Mouse (Mus musculus): ENCODE data around the gene AI837181.
"Not testable (repeated sequence)": the region's sequence is repeated elsewhere in the genome, so short reads cannot be mapped to it uniquely, and the experiment has no call there.

The AI837181 gene

DNA sequence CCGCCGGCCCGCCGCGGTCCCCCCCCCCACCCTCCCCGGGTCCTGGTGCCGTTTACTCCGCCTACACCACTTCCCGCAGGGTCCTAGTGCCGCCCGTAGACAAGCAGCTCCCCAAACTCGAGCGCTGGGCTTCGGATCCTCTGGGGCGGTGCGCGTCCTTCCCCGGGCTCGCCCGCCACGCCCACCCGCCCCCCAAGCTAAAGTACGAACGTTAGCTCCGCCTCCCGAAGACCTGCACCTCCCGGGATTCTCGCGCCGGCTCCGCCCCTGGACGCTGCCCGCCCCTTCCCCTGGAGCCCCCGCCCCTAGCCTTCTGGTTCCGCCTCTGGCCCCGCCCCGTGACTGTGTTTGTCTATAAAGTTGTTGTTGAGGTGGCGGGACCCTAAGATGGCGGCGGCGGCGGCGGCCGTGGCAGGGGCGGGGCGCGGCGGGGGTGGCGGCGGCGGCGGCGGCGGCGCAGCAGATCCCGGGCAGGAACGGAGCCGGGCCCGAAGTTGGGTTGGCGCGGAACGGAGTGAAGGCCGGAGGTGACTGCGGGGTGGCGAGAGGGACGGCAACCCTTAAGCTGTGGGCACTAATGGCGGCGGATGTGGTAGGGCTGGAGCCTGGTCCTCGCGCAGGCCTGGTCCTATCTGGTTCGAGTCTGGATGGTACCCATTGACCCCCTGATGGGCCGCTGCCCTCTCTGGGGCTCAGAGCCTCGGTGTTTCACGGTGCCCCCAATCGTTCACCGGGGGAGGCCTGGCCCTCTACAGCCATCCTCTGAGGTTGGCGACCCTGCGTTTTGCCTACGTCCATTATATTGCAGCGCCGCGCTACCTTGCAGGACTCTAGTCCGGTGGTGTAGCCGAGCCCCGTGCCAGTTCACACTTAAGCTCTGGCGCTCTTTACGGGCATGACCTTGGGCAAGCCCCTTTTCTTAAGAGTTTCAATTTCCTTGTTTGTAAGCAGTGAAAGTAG, at the start of gene AI837181, which contains the start of gene Drap1:
Gene AI837181, plus strand, starts transcription at position 363 of the 960 bp plus-strand sequence.
Gene Drap1, minus strand, starts transcription at position 198 of the 960 bp plus-strand sequence.
- DNase-seq (ENCODE audit: low spot score in 2 of 2): peak; percentile 82 to 89

GRCm38 (mm10) chr19:5377446-5377845, 47.5 kb upstream of the AI837181 start:
- no peak for DNase-seq (ENCODE audit: low spot score in 2 of 2)

- DNase-seq (ENCODE audit: low spot score in 2 of 2): no peak
These were observed 41.6 kb upstream of the AI837181 start for GRCm38 (mm10) chr19:5383326-5383725.

GRCm38 (mm10) chr19:5384715-5385114, 40.2 kb upstream of the AI837181 start:
- DNase-seq (ENCODE audit: low spot score in 2 of 2): no peak

DNA sequence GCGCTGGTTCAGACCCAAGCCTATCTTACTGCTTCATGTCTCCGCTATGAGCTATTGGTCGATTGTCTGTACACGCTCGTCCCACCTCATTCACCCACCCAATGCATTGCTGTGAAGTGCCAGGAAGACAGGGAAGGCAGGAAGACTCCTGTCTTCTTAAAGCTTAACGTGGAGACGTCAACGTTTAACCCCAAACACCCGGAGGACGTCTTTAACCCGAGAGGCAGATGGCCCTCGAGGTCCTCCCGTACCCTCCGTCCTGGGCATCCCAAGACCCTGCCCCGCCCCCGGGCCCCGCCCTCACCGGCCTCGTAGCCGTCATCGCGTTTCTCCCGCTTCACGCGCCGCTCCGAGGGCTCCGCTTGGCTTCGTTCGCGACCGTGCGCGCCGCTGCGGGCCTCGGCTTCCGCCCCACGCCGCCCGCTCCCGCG, 36.9 kb upstream of the AI837181 start:
- DNase-seq (ENCODE audit: low spot score in 2 of 2): peak in 1 of 2 experiments; percentile 17

GRCm38 (mm10) chr19:5388588-5389242, 36.2 kb upstream of the AI837181 start, which contains the start of gene Sart1:
Sart1 (minus strand) TSS chr19:5388703.
- peak; percentile 90 to 94 for DNase-seq (ENCODE audit: low spot score in 2 of 2)

GRCm38 (mm10) chr19:5389647-5390046, 35.3 kb upstream of the AI837181 start:
- no peak for DNase-seq (ENCODE audit: low spot score in 2 of 2)

DNA sequence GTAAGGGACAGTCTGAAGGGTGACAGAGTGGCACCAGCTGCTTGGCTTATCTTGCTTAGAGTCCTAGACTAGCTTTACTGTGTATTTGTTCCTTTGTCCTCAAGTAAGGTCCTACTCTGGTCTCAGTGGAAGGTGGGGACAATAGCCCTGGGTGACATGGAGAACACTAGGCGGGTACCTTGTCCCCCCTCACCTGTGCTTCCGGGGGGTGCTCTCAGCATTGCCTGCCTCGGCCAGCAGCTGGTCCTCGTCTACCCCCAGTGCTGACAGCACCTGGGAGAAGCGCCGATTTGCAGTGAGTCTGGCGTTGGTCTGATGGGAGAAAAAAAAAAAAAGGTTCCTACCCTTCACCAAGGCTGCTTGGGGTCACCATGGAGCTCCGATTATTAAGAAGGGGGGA, 34.5 kb upstream of the AI837181 start:
- no peak for DNase-seq (ENCODE audit: low spot score in 2 of 2)

GRCm38 (mm10) chr19:5392892-5393291, 32.1 kb upstream of the AI837181 start:
- peak in 1 of 2 experiments; percentile 17 for DNase-seq (ENCODE audit: low spot score in 2 of 2)

GRCm38 (mm10) chr19:5394168-5394567, 30.8 kb upstream of the AI837181 start:
- DNase-seq (ENCODE audit: low spot score in 2 of 2): no peak

DNA sequence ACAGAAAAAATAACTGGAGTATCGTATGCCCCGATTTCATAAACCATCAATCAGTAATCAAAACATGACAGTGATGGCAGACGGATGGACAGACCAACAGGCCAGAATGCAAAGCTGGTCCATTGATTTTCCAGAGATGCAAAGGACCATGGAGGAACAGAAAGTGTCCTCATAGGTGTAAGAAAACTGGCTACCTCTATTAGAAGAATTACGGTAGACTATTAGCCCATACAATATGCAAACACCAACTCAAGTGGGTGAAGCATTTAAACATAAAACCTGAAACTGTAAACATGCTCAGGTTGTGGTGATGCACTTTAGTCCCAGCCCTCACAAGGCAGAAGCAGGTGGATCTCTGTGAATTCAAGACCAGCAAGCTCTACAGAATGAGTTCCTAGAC, 29.6 kb upstream of the AI837181 start:
- no peak for DNase-seq (ENCODE audit: low spot score in 2 of 2)

GRCm38 (mm10) chr19:5401073-5401472, 23.9 kb upstream of the AI837181 start:
- not testable (repeated sequence) for DNase-seq (ENCODE audit: low spot score in 2 of 2)

DNA sequence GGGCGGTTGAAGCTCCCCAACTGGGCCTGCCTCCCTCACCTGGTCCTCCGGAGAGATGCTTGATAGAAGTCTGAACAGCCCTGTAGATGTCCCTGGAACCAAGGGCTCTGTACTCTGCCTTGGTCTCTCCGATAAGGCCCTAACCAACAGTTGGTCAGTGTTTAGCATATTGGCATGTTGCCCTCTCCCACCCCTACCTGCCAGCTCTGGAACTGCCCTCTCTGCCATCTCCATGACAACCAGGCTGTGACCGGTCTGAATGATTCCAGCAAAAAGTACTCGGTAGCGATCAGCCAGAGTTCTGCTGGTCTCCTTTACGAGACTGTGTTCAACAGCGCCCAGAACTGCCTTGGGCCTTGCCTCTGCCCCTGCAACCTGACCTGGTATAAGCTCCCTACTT, 22.7 kb upstream of the AI837181 start, which contains the start of gene Tsga10ip:
Gene Tsga10ip, minus strand, starts transcription at position 234 of the 400 bp plus-strand sequence.
- DNase-seq (ENCODE audit: low spot score in 2 of 2): no peak

GRCm38 (mm10) chr19:5405924-5406323, 19.0 kb upstream of the AI837181 start:
- DNase-seq (ENCODE audit: low spot score in 2 of 2): no peak

DNA sequence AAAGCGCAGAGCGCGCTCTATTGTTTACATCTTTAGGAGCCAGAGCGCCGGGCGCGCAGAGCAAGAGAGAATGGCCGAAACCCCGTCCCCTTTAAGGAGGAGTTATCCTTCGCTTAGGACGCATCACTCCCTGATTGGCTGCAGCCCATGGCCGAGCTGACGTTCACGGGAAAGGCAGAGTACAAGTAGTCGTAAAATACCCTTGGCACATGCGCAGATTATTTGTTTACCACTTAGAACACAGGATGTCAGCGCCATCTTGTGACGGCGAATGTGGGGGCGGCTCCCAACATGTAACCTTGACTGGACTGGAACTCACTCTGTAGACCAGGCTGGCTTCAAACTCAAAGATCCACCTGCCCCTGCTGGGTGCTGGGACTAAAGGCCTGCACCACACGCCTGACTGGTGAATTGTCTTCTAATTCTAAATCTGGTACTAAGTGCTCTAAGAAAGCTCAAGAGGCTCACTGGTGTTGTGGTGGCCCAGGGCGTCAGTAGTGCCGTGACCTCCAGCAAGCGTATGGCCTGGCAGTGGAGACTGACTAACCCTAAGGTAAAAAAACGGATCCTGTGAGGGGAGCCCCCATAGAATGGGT, 18.3 kb upstream of the AI837181 start:
- peak in 1 of 2 experiments; percentile 68 for DNase-seq (ENCODE audit: low spot score in 2 of 2)

DNA sequence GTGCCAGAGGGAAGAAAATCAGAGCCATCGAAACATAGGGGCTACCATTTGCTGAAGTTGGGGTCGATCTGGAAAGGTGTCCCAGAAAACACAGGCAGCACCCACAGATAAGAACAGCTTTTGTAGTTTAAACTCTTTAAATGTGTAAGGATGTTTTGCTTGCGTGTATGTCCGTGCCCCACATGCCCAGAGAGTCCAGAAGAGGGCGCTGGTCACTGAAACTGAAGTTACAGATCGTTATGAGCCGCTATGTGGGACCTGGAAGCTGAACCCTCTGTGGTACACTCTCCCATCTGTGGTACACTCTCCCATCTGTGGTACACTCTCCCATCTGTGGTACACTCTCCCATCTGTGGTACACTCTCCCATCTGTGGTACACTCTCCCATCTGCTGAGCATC, 17.8 kb upstream of the AI837181 start:
- peak in 1 of 2 experiments; percentile 71 for DNase-seq (ENCODE audit: low spot score in 2 of 2)

- DNase-seq (ENCODE audit: low spot score in 2 of 2): no peak
These were observed 16.6 kb upstream of the AI837181 start for GRCm38 (mm10) chr19:5408057-5409001.

DNA sequence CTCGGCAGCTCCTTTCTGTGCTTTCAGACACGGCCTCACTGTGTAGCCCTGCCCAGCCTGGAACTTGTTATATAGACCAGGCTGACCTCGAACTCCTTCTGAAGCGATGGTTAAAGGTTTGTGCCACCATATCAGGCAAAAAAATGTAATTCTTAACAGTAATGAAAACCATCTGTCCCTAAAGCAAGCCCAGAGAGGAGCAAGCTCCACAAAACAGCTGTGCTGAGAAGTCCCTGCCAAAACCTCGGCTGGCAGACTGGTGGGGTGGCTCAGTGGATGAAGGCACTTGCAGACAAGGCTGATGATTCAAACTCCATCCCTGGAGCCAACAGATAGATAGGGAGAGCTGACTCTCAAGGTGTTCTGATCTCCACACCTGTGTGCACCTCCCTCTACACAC, 15.9 kb upstream of the AI837181 start:
- DNase-seq (ENCODE audit: low spot score in 2 of 2): no peak

- DNase-seq (ENCODE audit: low spot score in 2 of 2): no peak
These were observed 14.3 kb upstream of the AI837181 start for GRCm38 (mm10) chr19:5410641-5411040.

DNA sequence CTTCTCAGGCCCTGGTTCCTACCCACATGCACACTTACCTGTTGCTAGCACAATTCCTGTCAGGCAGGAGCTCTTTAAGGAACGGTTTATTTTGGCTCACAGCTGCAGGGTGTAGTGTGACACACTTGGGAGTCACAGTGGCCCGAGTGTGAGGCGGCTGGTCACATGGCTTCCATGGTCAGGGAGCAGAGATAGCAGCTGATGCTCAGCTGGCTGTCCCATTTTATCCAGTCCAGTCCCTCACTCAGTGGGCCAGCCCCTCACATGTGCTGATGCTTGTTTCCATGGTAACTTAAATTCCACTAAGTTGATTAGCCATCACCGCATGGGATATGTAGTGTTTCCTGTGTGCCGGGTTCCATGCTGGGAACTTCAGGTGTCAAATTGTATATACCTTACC, 13.0 kb upstream of the AI837181 start:
- DNase-seq (ENCODE audit: low spot score in 2 of 2): no peak

- no peak for DNase-seq (ENCODE audit: low spot score in 2 of 2)
These were observed 11.1 kb upstream of the AI837181 start for GRCm38 (mm10) chr19:5413840-5414239.
